In genomic region chr10:63259340-63259739, GRCm38 (mm10) we compare ENCODE assay signal across 29 mouse cellular contexts. TPM values are rescaled to one million over a fixed set of nuclear protein-coding genes. Genes with fewer than 3 reads are reported as not detected.
DNase-seq lines count a peak whose midpoint lies in the region; ATAC-seq and TF ChIP-seq lines count a peak whose summit lies in the region.
"Had no signal": no experiment of that assay in that cellular context is flagged by ENCODE, and none has a peak within 500 bp of the region (broad histone marks: within the 10 kb centered on the region; RNA-seq: fewer than 3 reads in every experiment).

No protein-coding gene starts in this region.

- no peak overlapping the region for H3K4me2 ChIP-seq in liver, embryonic 11.5 days
- H3K4me2 ChIP-seq in heart, embryonic 14.5 days (ENCODE audit: low read length) = 0 out of 2 replicates have a peak overlapping the region, but pooled peaks have one; percentile 3
- peak overlapping the region; percentile 11; the same call in 1 of the 2 replicates for H3K4me2 ChIP-seq in liver, embryonic 14.5 days (ENCODE audit: low read depth)
- H3K4me2 ChIP-seq: hindbrain, embryonic 15.5 days; limb, embryonic 13.5 days; lung, embryonic 15.5 days had no signal

- H3K36me3 ChIP-seq in liver, adult 2 months (ENCODE audit: control insufficient read depth, insufficient read depth, low read length) = peaks cover 8% of the 10 kb centered on the region
- no peaks in the 10 kb centered on the region; the same call in 1 of the 2 replicates for H3K36me3 ChIP-seq in liver, embryonic 11.5 days (ENCODE audit: control insufficient read depth, insufficient read depth, low read length)
- peaks cover 13% of the 10 kb centered on the region; the same call in 1 of the 2 replicates for H3K36me3 ChIP-seq in heart, embryonic 14.5 days (ENCODE audit: control insufficient read depth, insufficient read depth, low read length)
- peaks cover 2% of the 10 kb centered on the region for H3K36me3 ChIP-seq in liver, embryonic 14.5 days (replicated peaks; ENCODE audit: control insufficient read depth, insufficient read depth, low read depth)
- H3K36me3 ChIP-seq: hindbrain, embryonic 15.5 days had no signal

- intact Hi-C loops in heart, postnatal 36 days (cut with DNase I) = no loop called here

- H3K4me3 ChIP-seq in liver, adult 2 months (ENCODE audit: insufficient read depth, low read depth, low read length) = no peak overlapping the region
- H3K4me3 ChIP-seq in liver, embryonic 11.5 days (ENCODE audit: low read depth, low read length) = no peak overlapping the region
- no peak overlapping the region for H3K4me3 ChIP-seq in heart, embryonic 14.5 days (ENCODE audit: control insufficient read depth in 1 of 2, insufficient read depth in 1 of 2, low read depth in 1 of 2, low read length in 2 of 2)
- H3K4me3 ChIP-seq in liver, embryonic 14.5 days (ENCODE audit: insufficient read depth in 1 of 2, low read depth in 2 of 2, low read length in 2 of 2) = no peak overlapping the region
- H3K4me3 ChIP-seq in layer of hippocampus, adult 2 months = no peak overlapping the region
- H3K4me3 ChIP-seq: forebrain, embryonic 10.5 days; hindbrain, embryonic 15.5 days; limb, embryonic 13.5 days; lung, embryonic 15.5 days; midbrain, embryonic 10.5 days; myocyte had no signal

- peak; percentile 13 to 20 for DNase-seq in heart, adult 18-20 months
- no peak for DNase-seq in heart, postnatal 36 days
- peak; percentile 65 for DNase-seq in liver, adult 2 months (ENCODE audit: extremely low read depth, low read depth, low spot score)
- DNase-seq in liver, embryonic 11.5 days (ENCODE audit: low spot score) = no peak
- no peak for DNase-seq in liver, embryonic 14.5 days (ENCODE audit: low read depth in 3 of 3, low spot score in 3 of 3)
- DNase-seq in frontal cortex, postnatal 25 days (ENCODE audit: low spot score in 2 of 2) = no peak
- no peak for DNase-seq in layer of hippocampus, adult 2 months (ENCODE audit: low spot score in 2 of 2)
- DNase-seq: adrenal gland, adult 8-10 months; cerebellum, adult 11-12 months; cerebellum, postnatal 14 days; gastrocnemius, postnatal 14 days; kidney, postnatal 14 days; layer of hippocampus, postnatal 36 days; right cerebral cortex, adult 18-20 months; right cerebral cortex, postnatal 4 days; thymus, postnatal 14 days had no signal

- no peak for ATAC-seq in liver, embryonic 11.5 days (replicated peaks; ENCODE audit: low FRiP score)
- ATAC-seq in heart, embryonic 14.5 days (ENCODE audit: insufficient number of reproducible peaks, insufficient read depth, low FRiP score, low read depth) = no peak
- no peak for ATAC-seq in liver, embryonic 14.5 days (ENCODE audit: insufficient read depth)
- ATAC-seq: activated CD4-positive, CD25-positive, alpha-beta regulatory T cell, adult 4 months; forebrain, embryonic 16.5 days; midbrain, embryonic 16.5 days had no signal

- peaks cover 23% of the 10 kb centered on the region for H3K4me1 ChIP-seq in liver, adult 2 months (ENCODE audit: control insufficient read depth, insufficient read depth, low read length)
- H3K4me1 ChIP-seq in liver, embryonic 11.5 days (replicated peaks; ENCODE audit: control insufficient read depth, insufficient read depth, low read length) = peaks cover 6% of the 10 kb centered on the region
- peaks cover 2 to 17% of the 10 kb centered on the region in 2 experiments; a peak in 3 of 4 replicates for H3K4me1 ChIP-seq in heart, embryonic 14.5 days (ENCODE audit: control insufficient read depth in 2 of 2, insufficient read depth in 2 of 2, low read length in 2 of 2)
- H3K4me1 ChIP-seq in liver, embryonic 14.5 days (replicated peaks; ENCODE audit: control insufficient read depth in 2 of 2, insufficient read depth in 2 of 2, low read length in 1 of 2) = peaks cover 2 to 5% of the 10 kb centered on the region in 2 experiments; a peak in 3 of 4 replicates
- H3K4me1 ChIP-seq: forebrain, embryonic 10.5 days; hindbrain, embryonic 15.5 days; limb, embryonic 13.5 days; lung, embryonic 15.5 days; midbrain, embryonic 10.5 days had no signal

- no peak for TF ChIP-seq POLR2A in liver, adult 2 months (IDR thresholded peaks at IDR 0.05; ENCODE audit: extremely low read depth, insufficient read depth, low read length)

- H3K27ac ChIP-seq in liver, adult 2 months (replicated peaks; ENCODE audit: insufficient read depth, low read depth, low read length) = peak overlapping the region; percentile 79
- no peak overlapping the region for H3K27ac ChIP-seq in liver, embryonic 11.5 days (ENCODE audit: low read depth, low read length)
- H3K27ac ChIP-seq in heart, embryonic 14.5 days (replicated peaks in 1 of 2; ENCODE audit: control insufficient read depth in 1 of 2, insufficient read depth in 1 of 2, low read depth in 2 of 2, low read length in 2 of 2) = peak overlapping the region in 1 of 2 experiments; percentile 39; a peak in 2 of 4 replicates
- peak overlapping the region; percentile 23; the same call in 1 of the 2 replicates for H3K27ac ChIP-seq in liver, embryonic 14.5 days
- H3K27ac ChIP-seq in layer of hippocampus, adult 2 months = no peak overlapping the region
- H3K27ac ChIP-seq: forebrain, embryonic 10.5 days; hindbrain, embryonic 15.5 days; limb, embryonic 13.5 days; lung, embryonic 15.5 days; macrophage; midbrain, embryonic 10.5 days had no signal

- no peaks in the 10 kb centered on the region for H3K9me3 ChIP-seq in liver, embryonic 11.5 days (ENCODE audit: control insufficient read depth, low read length)
- H3K9me3 ChIP-seq in heart, embryonic 14.5 days (ENCODE audit: control insufficient read depth, low read length) = no peaks in the 10 kb centered on the region
- no peaks in the 10 kb centered on the region for H3K9me3 ChIP-seq in liver, embryonic 14.5 days (ENCODE audit: control insufficient read depth, low read length)
- H3K9me3 ChIP-seq: forebrain, embryonic 10.5 days; hindbrain, embryonic 15.5 days; limb, embryonic 13.5 days; lung, embryonic 15.5 days; midbrain, embryonic 10.5 days had no signal

- no peak for TF ChIP-seq CTCF in liver, adult 2 months (IDR thresholded peaks at IDR 0.05; ENCODE audit: low read depth, low read length)
- TF ChIP-seq CTCF in liver, embryonic 14.5 days (IDR thresholded peaks at IDR 0.05; ENCODE audit: low read depth) = no peak
- no peak for TF ChIP-seq CTCF in layer of hippocampus, adult 2 months (conservative IDR thresholded peaks at IDR 0.05)

- TF ChIP-seq EP300 in liver, embryonic 14.5 days (IDR thresholded peaks at IDR 0.05; ENCODE audit: low read depth) = no peak

- peaks cover 14% of the 10 kb centered on the region; the same call in 1 of the 2 replicates for H3K79me2 ChIP-seq in liver, adult 2 months (ENCODE audit: control insufficient read depth, insufficient read depth, low read length)

- no peaks in the 10 kb centered on the region for H3K27me3 ChIP-seq in liver, adult 2 months (ENCODE audit: control insufficient read depth, insufficient read depth, low read length)
- no peaks in the 10 kb centered on the region for H3K27me3 ChIP-seq in liver, embryonic 11.5 days (replicated peaks; ENCODE audit: control insufficient read depth, insufficient read depth, low read length)
- no peaks in the 10 kb centered on the region for H3K27me3 ChIP-seq in heart, embryonic 14.5 days (ENCODE audit: control insufficient read depth, insufficient read depth, low read length)
- H3K27me3 ChIP-seq in liver, embryonic 14.5 days (ENCODE audit: control insufficient read depth, insufficient read depth, low read length) = no peaks in the 10 kb centered on the region
- H3K27me3 ChIP-seq: hindbrain, embryonic 15.5 days; limb, embryonic 13.5 days; lung, embryonic 15.5 days had no signal

- no peak overlapping the region for H3K9ac ChIP-seq in liver, adult 2 months (ENCODE audit: low read depth, low read length)
- no peak overlapping the region for H3K9ac ChIP-seq in liver, embryonic 11.5 days (ENCODE audit: low read depth, low read length)
- H3K9ac ChIP-seq in heart, embryonic 14.5 days (ENCODE audit: low read length) = no peak overlapping the region
- no peak overlapping the region for H3K9ac ChIP-seq in liver, embryonic 14.5 days (replicated peaks)
- H3K9ac ChIP-seq: hindbrain, embryonic 15.5 days; limb, embryonic 13.5 days; lung, embryonic 15.5 days had no signal

- WGBS in liver, adult 2 months = 22% methylated on average over 3 of the region's 3 CpGs
- 83% methylated on average over 3 of the region's 3 CpGs for WGBS in liver, embryonic 11.5 days
- 44% methylated on average over 3 of the region's 3 CpGs for WGBS in heart, embryonic 14.5 days
- WGBS in liver, embryonic 14.5 days (ENCODE audit: insufficient replicate concordance) = 60% methylated on average over 3 of the region's 3 CpGs

RNA-seq across cellular contexts. Expression of gene Herc4, which starts 15.7 kb away (rescaled TPM):
- 10 to 100 TPM; 33.5 to 36.3 TPM for total RNA-seq in heart, adult 18-20 months (2021)
- total RNA-seq in heart, postnatal 36 days (2021) = 10 to 100 TPM; 32.2 to 33.4 TPM
- 58.5 and 62.2 TPM in 2 replicates for total RNA-seq in liver, adult 2 months (2014; rRNA removed)
- polyA plus RNA-seq in liver, adult 2 months (2012; rRNA removed) = 8.3 and 9.0 TPM in 2 replicates
- 46.1 and 48.8 TPM in 2 replicates for polyA plus RNA-seq in liver, embryonic 11.5 days (2014; fragmentation: Nextera tagmentation; extraction: Ambion mirVana)
- 39.2 and 39.7 TPM in 2 replicates for polyA plus RNA-seq in heart, embryonic 14.5 days (2014; fragmentation: Nextera tagmentation; extraction: Ambion mirVana)
- polyA plus RNA-seq in liver, embryonic 14.5 days (2012; rRNA removed) = 15.3 and 21.5 TPM in 2 replicates
- polyA plus RNA-seq in liver, embryonic 14.5 days (2014; fragmentation: Nextera tagmentation; extraction: Ambion mirVana) = 33.7 and 34.3 TPM in 2 replicates
- total RNA-seq in layer of hippocampus, adult 2 months (2021) = 10 to 100 TPM; 36.7 to 40.8 TPM

RNA-seq across cellular contexts. Expression of gene Mypn, which starts 55.6 kb away (rescaled TPM):
- total RNA-seq in heart, adult 18-20 months (2021) = 100 to 1,000 TPM in 1 of 2 experiments, 10 to 100 TPM in 1; 94.1 to 106 TPM
- total RNA-seq in heart, postnatal 36 days (2021) = 100 to 1,000 TPM in 1 of 2 experiments, 10 to 100 TPM in 1; 96.7 to 105 TPM
- total RNA-seq in liver, adult 2 months (2014; rRNA removed) = under 0.01 TPM in 1 of 2 replicates, not detected in the other
- polyA plus RNA-seq in liver, adult 2 months (2012; rRNA removed) = 0.12 TPM in 1 of 2 replicates, not detected in the other
- polyA plus RNA-seq in liver, embryonic 11.5 days (2014; fragmentation: Nextera tagmentation; extraction: Ambion mirVana) = 0.16 and 0.30 TPM in 2 replicates
- 8.7 and 9.5 TPM in 2 replicates for polyA plus RNA-seq in heart, embryonic 14.5 days (2014; fragmentation: Nextera tagmentation; extraction: Ambion mirVana)
- 0.02 and 0.03 TPM in 2 replicates for polyA plus RNA-seq in liver, embryonic 14.5 days (2012; rRNA removed)
- 0.05 and 0.13 TPM in 2 replicates for polyA plus RNA-seq in liver, embryonic 14.5 days (2014; fragmentation: Nextera tagmentation; extraction: Ambion mirVana)
- total RNA-seq in layer of hippocampus, adult 2 months (2021) = 1 to 10 TPM; 1.5 to 1.6 TPM
- total RNA-seq: hematopoietic stem cell, adult 5-6 weeks had no signal
- polyA plus RNA-seq: intestine, embryonic 14.5 days; macrophage had no signal

Comparison
In these comparisons a context has a peak if more than half of its experiments do, and no peak if none do; other contexts are left out.
1. DNase-seq: peak in heart, adult 18-20 months (2 of 2) and liver, adult 2 months (single experiment); none in heart, postnatal 36 days (0 of 2), liver, embryonic 11.5 days (single experiment), liver, embryonic 14.5 days (0 of 3), frontal cortex, postnatal 25 days (0 of 2) and layer of hippocampus, adult 2 months (0 of 2).
2. H3K27ac ChIP-seq: peak in liver, adult 2 months (single experiment) and liver, embryonic 14.5 days (single experiment); none in liver, embryonic 11.5 days (single experiment) and layer of hippocampus, adult 2 months (single experiment).
3. RNA of gene Mypn, which starts 55.6 kb away (total RNA-seq): 94.1 to 106 TPM in heart, adult 18-20 months and 96.7 to 105 TPM in heart, postnatal 36 days; 1.5 to 1.6 TPM in layer of hippocampus, adult 2 months and under 0.01 TPM in liver, adult 2 months; every median in the first group is over 10 times any median in the second.